Mouse (Mus musculus): ENCODE measurements around the gene Med24.

DNA sequence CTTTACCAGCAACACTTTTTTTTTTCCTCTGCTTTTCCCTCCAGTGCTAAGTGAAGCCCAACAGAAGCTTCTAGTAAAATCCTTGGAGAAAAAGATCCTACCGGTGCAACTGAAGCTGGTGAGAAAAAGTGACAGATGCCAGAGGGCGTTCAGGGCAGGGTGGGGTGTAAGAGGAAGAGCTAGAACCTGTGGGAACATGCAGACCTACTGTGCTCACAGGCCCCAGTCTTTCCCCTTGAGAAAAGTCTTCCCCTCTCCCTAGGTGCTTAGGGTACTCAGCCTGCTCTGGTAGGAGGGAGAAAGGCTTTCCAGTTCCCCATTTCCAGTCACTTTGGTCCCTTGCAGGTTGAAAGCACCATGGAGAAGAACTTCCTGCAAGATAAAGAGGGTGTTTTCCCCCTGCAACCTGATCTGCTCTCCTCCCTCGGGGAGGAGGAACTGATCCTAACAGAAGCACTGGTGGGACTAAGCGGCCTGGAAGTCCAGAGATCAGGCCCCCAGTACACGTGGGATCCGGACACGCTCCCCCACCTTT is 53.3 kb downstream of the Med24 start:
- TF ChIP-seq POLR2A (IDR thresholded peaks at IDR 0.05; ENCODE audit: borderline replicate concordance, extremely low read depth, low read depth, low read length): no peak
- no peak for TF ChIP-seq CTCF (IDR thresholded peaks at IDR 0.05; ENCODE audit: insufficient read depth, low read length)
